Mouse (Mus musculus): ENCODE measurements around the gene Olfr1512.
"Not testable (repeated sequence)": the region's sequence is repeated elsewhere in the genome, so short reads cannot be mapped to it uniquely, and the experiment has no call there.

Olfr1512 gene

DNA sequence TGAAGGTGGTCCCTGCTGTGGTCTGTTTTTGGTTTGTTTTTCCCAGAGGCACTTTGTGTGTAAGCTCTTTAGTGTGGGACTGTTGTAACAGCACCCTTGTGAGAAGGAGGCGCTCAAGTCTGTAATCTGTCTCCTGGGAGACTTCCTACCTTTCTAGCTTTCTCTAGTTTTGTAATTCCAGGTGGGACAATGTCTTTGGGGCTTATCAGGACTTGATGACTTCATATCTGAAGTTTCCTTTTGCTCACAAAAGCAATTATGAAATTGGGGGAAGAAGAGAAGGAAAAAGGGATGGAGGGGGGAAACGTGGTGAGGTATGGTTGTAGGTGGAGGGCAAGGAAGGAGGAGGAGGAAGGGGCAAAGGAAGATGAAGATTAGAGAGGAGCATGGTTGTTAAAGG is at the start of gene Olfr1512:
Gene Olfr1512, minus strand, starts transcription at position 101 of the 400 bp plus-strand sequence.
- no peak for DNase-seq (ENCODE audit: low read depth, low spot score)

GRCm38 (mm10) chr14:52427686-52428085 is 48.7 kb upstream of the Olfr1512 start:
- no peak for DNase-seq (ENCODE audit: low read depth, low spot score)

- no peak for DNase-seq (ENCODE audit: low read depth, low spot score)
Measured at GRCm38 (mm10) chr14:52414273-52414672, 35.3 kb upstream of the Olfr1512 start, which contains the start of gene Olfr1510. TSS of gene Olfr1510 (minus strand) at chr14:52414373.

- DNase-seq (ENCODE audit: low read depth, low spot score): not testable (repeated sequence)
Measured at GRCm38 (mm10) chr14:52410142-52410919, 31.4 kb upstream of the Olfr1512 start.

DNA sequence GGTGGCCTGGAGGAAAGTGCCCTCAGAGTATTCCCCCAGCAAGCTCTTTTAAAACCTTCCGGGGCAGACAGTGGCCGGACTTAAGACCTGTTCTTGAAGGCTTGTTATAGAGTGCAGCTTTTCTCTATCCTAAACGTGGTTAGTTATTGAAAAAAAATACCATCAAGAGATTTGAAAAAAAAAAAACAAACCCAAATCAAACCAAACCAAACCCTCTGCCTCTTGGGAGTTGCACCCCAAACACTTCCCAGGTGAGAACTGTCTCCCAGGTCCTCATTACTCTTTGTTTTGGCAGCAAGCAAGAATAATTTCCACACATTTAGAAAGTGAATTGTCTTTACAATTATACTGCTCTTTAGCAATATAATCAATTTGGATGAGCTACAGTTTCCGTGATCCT is 18.3 kb upstream of the Olfr1512 start, which contains the start of gene Olfr1511:
Gene Olfr1511, minus strand, starts transcription at position 101 of the 400 bp plus-strand sequence.
- DNase-seq (ENCODE audit: low read depth, low spot score): no peak

DNA sequence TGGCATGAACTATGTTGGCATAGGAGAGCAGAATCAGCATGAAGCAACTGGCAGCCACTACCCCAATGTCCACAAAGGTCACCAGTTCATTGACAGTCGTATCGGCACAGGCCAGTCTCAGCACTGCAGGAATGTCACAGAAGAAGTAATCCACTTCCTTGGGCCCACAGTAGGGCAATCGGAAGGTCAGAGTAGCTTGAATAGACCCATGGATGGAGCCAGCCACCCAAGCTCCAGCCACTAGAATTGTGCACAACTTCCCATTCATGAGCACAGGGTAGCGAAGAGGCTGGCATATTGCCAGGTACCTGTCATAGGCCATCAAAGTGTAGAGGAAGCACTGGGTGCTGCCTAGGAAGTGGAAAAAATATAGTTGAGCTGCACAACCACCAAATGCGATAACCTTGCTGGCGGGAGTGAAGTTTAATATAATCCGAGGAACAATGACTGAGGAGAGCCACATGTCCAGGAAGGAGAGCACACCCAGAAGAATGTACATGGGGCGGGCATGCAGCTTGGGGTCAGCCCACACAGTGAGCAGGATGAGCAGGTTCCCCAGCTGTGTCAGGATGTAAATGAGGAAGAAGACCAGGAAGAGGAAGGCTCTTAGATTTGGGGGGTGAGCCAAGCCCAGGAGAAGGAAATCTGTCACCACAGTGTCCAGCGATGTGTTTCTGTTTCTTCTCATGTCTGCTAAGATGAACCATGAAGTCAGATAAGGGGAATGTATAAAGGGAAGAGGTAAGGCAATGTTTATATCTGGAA is 11.3 kb upstream of the Olfr1512 start:
- not testable (repeated sequence) for DNase-seq (ENCODE audit: low read depth, low spot score)

DNA sequence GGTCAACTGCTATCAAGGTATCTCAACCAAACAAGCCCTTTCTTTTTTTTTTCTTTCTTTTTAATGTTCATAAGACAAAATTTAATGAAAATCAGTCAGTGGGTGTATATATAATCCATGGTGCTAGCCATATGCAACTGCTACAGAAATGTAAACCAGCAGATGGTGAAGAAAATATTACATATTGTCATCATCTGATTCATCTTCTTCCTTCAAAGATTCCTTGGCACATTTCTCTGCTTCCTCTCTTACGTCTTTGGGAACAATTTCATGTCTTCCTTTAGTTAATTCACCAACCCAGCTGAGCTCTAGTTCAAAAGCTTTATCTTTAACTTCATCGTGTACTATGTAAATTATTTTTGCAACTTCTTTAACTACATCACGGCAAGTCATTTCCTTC is 10.2 kb downstream of the Olfr1512 start:
- DNase-seq (ENCODE audit: low read depth, low spot score): no peak

DNA sequence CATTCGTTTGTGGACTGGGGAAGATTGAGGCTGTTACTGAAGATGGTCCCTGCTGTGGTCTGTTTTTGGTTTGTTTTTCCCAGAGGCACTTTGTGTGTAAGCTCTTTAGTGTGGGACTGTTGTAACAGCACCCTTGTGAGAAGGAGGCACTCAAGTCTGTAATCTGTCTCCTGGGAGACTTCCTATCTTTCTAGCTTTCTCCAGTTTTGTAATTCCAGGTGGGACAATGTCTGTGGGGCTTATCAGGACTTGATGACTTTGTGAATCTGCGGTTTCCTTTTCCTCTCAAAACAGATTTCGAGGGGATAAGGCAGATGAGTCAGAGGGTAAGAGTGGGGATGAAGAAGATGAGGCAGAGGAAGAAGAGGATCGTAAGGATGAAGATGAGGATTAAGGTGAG is 22.7 kb downstream of the Olfr1512 start, which contains the start of gene Olfr1513:
Gene Olfr1513, minus strand, starts transcription at position 101 of the 400 bp plus-strand sequence.
- no peak for DNase-seq (ENCODE audit: low read depth, low spot score)

- DNase-seq (ENCODE audit: low read depth, low spot score): no peak
Measured at GRCm38 (mm10) chr14:52339512-52339852, 39.5 kb downstream of the Olfr1512 start.

DNA sequence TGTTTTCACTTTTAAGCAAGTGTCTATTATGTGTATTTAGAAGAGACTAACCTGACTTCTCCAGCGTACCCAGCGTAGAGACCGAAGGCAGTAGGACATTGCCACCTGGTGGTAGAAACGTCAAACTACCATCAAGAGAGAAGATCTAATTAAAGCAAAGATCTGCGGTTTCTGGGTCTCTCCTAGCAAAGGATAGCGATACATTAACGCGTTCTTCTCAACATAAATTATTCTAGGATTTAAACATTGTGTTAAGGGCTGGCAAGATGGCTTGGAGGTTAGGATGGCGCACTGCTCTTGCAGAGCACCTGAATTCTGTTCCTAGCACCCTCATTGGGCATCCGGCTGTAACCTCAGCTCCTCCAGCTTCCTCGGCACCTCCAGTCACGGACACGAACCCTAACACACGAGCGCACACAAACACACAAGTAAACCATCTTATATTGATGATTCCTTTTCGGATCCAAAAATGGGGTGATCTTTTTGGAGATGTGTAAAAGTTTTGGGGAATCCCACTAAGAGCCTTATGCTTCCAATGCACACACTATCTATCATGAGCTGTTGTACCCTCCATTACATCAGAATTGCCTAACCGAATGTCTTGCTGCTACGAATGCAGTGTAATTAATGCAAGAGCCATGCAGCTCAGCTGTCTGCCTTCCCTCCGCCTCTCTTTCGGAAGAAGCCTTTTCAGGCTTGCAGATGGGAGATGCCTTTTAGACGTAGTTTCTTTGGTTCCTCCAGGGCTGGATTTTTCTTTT is 40.0 kb downstream of the Olfr1512 start:
- DNase-seq (ENCODE audit: low read depth, low spot score): peak; percentile 78

DNA sequence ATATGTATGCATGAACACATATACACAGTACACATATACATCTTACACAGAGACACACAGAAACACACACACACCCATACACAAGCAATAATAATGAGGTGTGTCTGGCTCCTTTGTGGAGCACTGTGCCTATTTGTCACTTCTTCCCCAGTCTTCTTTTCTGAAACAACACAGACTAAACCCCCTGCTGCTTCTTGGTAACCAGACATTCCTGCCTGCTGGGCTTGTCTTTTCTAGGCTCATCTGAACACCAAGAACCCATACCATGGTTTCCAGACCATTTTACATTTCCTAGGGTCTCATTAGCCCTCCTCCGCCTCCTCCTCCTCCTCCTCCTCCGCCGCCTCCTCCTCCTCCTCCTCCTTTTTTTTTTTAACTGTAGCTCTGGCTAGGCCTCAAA is 46.8 kb downstream of the Olfr1512 start:
- DNase-seq (ENCODE audit: low read depth, low spot score): no peak

DNA sequence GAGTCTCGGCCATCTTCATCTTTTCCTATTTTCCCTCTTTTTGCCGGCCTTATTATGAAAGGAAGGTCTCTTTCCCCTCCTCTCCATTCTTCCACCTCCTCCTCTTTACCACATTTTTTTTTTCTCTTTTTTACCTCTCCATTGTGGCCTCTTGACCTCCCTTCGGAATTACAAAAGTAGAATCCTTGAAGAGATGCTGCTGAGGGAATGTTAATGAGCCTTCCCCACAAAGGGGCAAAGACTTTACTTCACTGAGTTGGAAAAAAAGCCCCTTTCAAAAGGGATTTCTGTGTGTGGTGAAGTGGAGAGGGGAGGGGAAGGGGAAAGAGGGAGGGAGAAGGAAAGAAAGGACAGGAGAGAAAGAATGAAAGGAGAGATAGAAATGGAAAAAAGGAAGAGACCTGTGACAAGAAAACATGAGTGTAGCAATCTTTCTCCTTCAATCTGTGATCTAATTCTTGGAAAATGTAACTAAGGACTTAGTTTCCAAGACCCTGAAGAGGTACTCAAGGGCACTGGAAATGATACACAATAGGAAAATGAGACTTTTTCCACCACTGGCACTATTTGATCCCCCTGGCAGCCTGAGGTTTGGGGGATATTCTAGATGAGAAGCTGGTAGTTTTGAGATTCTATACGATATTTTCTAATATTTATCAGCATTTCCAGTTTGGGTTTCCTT is 47.8 kb downstream of the Olfr1512 start:
- no peak for DNase-seq (ENCODE audit: low read depth, low spot score)

DNA sequence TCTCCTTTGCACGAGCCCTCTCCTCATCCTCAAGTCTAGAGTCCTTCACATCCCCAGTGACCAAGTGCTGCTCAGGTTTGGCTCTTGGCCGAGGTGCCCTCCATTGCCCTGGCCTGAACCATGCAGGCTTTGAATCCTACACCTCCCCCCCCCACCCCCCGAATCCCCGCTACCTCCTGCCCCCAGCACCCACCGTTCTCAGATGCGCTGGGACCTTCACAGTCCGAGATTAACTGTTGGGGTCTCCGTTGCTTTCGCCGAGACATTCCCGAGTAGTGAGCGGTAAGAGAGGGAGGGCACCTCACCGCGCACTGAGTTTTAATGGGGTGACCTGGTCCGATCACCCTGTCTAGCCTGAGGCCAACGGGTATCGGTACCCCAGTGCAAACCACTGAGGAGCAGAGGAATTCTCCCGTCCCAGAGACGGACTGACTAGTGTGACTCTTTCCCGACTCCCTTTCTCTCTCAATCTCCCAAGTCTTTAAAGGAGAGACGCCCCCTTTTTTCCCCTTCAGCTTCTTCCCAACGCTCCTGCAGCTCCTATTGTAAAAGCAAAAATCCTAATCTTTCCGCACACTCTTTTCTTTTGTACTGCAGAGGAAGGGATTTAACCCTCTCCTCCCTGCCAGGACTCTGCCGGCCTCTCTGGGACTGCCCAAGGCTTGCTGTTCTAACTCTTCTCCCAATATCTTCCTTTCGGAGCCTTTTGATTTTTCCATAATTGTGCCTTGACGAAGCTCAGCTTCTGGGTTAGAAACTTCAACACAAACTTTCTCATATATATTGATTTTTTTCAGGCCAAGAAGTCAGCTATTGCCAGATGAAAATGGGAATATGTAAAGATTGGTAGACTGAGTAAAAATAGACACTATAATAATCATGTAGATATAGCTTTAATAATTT is 50.8 kb downstream of the Olfr1512 start, which contains the start of gene Sall2:
Gene Sall2, minus strand, starts transcription at position 853 of the 903 bp plus-strand sequence.
- DNase-seq (ENCODE audit: low read depth, low spot score): no peak

GRCm38 (mm10) chr14:52327375-52327901 is 51.5 kb downstream of the Olfr1512 start:
- no peak for DNase-seq (ENCODE audit: low read depth, low spot score)

DNA sequence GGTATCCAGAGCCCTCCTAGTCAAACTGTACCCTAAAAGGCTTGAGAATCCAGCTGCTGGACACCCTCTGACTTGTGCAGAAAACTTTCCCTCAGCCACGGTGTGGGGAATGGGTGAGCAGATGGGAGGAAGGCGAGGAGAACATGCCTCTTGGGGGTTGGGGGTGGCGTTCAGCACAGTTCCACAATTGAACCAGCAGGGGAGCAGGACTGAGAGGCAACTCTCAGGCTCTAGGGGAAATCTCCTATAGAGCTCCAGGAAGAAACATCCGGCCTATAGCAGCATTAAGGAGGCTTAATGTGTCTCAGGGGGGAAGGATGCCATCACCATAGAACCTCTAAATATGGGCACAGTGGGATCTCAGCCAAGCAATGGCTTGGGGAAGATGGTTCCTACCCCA is 53.1 kb downstream of the Olfr1512 start:
- DNase-seq (ENCODE audit: low read depth, low spot score): no peak

Data from forelimb bud, embryonic 11.5 days (tissue).